Mouse (Mus musculus): Measurements from ENCODE around the gene Slc43a2.

Slc43a2 gene

GRCm38 (mm10) chr11:75608776-75609175 lies 77.3 kb downstream of the Slc43a2 start:
- no peak for DNase-seq (ENCODE audit: low spot score)

- no peak for DNase-seq (ENCODE audit: low spot score)
Measured at GRCm38 (mm10) chr11:75610021-75610420, 78.5 kb downstream of the Slc43a2 start.

- no peak for DNase-seq (ENCODE audit: low spot score)
Measured at GRCm38 (mm10) chr11:75614769-75615168, 83.3 kb downstream of the Slc43a2 start.

- DNase-seq (ENCODE audit: low spot score), result no peak
Measured at GRCm38 (mm10) chr11:75615556-75615955, 84.1 kb downstream of the Slc43a2 start.

GRCm38 (mm10) chr11:75619133-75619532 lies 87.6 kb downstream of the Slc43a2 start:
- DNase-seq (ENCODE audit: low spot score), result no peak

- DNase-seq (ENCODE audit: low spot score), result no peak
Measured at GRCm38 (mm10) chr11:75620136-75620780, 88.8 kb downstream of the Slc43a2 start.

GRCm38 (mm10) chr11:75621426-75621825 lies 89.9 kb downstream of the Slc43a2 start:
- no peak for DNase-seq (ENCODE audit: low spot score)

- DNase-seq (ENCODE audit: low spot score), result no peak
Measured at GRCm38 (mm10) chr11:75622588-75623329, 91.3 kb downstream of the Slc43a2 start.

- DNase-seq (ENCODE audit: low spot score), result no peak
Measured at GRCm38 (mm10) chr11:75624102-75624554, 92.6 kb downstream of the Slc43a2 start.

GRCm38 (mm10) chr11:75625820-75626219 lies 94.3 kb downstream of the Slc43a2 start:
- no peak for DNase-seq (ENCODE audit: low spot score)
